Mouse (Mus musculus) right cerebral cortex, postnatal 14 days (tissue): ENCODE results near the gene Mrpl38.
A peak's percentile ranks its signal among the peaks of the same experiment; 100 is the strongest.

Experiments used
- DNase-seq: peaks from one replicate; pipeline ENCODE4 v3.0.0; 2022

The Mrpl38 gene

GRCm38 (mm10) chr11:116088741-116089394 is 49.8 kb downstream of the Mrpl38 start:
- no peak for DNase-seq

- DNase-seq: no peak
Measured at GRCm38 (mm10) chr11:116088188-116088587, 50.5 kb downstream of the Mrpl38 start.

- peak; percentile 86 for DNase-seq
Measured at GRCm38 (mm10) chr11:116087194-116088130, 51.2 kb downstream of the Mrpl38 start.

- DNase-seq: peak; percentile 94
Measured at GRCm38 (mm10) chr11:116086258-116087193, 52.1 kb downstream of the Mrpl38 start, which contains the start of gene Wbp2. Wbp2 (minus strand) TSS chr11:116086995.

- no peak for DNase-seq
Measured at GRCm38 (mm10) chr11:116084166-116084565, 54.5 kb downstream of the Mrpl38 start.

GRCm38 (mm10) chr11:116083096-116083672 is 55.5 kb downstream of the Mrpl38 start:
- DNase-seq: no peak
